Mouse (Mus musculus) c-Kit-positive CD71-negative TER-119-negative erythroid progenitor cells, embryonic 14.5 days (primary cell): ENCODE measurements around the gene Ccnk.
A peak's percentile ranks its signal among the peaks of the same experiment; 100 is the strongest.

Source experiments
- DNase-seq: peaks from one replicate; pipeline ENCODE4 v3.0.0-alpha.2; 2013; ENCODE audit warnings: low read depth

The Ccnk gene

DNA sequence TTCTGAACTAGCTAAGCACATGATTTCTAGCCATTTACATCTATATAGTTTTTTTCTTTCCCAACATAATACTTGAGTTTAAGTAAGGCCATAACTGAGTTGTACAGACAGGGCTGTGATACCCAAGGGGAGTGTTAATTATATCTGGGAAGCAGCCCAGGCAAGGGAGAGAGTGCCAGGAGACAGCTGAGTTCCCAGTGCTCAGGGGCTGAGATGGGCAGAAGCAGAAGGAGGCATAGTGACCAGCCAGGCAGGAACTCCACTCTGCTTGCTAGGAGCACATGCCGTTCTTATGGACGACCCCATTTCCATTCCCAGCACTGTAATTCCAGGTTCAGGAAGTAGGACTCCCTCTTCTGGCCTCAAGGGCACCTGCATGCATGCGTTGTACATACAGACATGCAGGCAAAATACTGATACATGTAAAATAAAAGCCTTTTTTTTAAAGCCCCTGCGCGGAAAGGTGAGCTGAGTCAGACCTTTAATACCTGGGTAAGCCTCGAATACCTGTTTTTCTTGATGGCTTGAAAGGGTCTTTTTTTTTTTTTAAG, 8.2 kb downstream of the Ccnk start:
- DNase-seq = no peak

DNA sequence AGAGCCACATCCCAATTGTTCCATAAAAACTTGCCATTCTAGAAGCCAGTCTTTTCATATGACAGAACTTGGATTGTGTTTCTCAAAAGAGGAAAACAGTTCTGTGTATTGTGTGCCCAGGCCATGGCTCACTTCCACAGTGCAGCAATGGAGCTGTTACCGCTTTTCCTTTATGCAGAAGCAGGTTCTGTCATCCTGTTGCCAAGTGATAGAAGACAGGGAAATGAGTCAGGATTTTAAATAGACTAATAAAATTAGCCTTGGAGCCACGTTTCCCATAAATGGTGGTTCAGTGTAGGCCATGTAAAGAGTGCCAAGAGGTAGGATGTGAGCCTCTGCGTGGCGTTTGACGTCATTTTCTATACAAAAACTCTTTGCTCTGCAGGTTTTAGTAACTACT, 14.5 kb downstream of the Ccnk start:
- DNase-seq = no peak

DNA sequence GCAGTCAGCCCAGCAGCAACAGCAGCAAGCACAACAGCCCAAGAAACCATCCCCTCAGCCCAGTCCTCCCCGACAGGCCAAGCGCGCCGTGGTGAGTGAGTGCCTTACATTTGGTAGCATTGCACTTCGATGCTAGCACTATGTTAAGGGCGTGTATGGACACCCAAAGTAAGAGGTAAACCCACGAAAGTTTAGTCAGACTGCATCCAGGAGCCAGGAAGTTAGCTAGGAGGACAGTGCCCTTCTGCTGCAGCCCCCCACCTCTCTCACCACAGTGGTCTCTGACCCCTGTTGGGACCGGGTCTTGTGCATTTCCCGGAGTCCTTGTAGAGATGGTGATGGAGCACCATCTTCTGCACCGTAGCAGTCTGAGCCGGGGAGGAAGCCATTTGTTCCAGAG, 16.4 kb downstream of the Ccnk start:
- DNase-seq = no peak

DNA sequence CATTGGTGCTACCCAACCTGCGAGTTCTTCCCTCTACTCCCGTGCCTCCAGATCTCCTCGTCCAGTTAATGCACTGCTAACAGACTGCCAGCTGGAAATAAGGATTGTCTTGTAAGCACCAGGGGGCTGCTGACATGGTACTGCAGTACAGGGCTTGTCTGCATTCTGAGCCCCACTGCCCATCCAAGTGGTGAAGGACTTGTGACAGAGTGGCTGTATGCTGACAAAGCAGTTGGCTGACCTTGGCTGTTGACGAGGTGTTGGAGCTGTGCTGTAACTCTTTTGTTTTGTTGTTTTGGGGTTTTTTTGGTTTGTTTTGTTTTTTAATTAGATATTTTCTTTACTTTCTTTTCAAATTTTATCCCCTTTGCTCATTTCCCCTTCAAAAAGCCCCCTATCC, 19.1 kb downstream of the Ccnk start:
- DNase-seq = no peak

DNA sequence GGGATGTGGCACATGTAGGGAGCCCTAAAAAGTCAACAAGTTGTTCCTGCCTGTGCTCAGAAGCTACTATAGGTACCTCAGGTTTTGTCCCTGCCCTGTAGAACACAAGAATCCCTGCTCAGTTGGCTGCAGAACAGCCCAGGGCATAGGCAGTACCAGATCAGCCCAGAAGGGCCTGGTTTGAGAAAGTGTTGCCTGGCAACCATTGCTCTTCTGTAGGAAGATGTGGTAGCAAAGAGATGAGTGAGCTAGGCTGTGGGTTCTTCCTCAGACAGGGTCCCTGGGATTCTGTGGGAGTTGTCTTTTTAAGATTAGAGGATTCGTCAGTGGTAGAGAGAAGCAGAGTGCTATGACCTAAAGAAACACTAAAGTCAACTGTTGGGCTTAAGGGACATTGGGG, 20.7 kb downstream of the Ccnk start:
- no peak for DNase-seq

DNA sequence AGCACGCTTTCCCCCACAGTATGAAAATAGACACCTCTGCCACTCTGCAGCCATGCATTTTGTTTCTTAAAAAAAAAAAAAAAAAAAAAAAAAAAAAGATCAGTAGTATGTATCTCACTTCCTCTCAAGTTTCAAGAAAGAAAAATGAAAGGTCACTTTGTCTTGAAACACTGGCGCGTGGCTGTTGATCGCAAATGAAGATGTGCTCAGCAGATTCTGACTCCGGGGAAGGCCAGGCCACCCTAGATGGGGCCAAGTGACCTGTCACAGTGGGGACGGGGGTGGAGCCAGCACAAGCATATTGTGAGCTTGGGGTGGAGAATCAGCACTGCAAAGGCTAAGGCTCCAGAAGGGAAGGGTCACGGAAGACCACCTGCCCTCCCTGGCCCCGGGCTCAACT, 24.5 kb downstream of the Ccnk start:
- no peak for DNase-seq

DNA sequence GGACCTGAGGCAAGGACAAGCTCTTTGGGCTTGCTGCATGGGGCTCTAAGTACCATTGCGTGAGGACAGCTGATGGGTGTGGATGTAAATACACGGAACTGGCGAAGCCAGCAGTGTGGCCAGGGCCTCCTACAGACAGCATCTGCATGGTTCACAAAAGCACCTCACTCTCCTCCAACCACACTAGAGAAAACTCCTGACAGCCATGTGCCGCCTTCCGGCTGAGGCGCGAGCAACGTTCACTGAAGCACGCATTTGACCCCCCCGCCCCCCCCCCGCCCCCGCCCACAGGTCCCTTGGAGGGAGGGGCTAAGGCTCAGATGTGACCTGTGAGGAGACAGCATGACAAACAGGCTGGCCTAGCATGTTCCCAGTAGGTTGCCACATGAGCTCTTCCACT, 25.6 kb downstream of the Ccnk start:
- DNase-seq = no peak

DNA sequence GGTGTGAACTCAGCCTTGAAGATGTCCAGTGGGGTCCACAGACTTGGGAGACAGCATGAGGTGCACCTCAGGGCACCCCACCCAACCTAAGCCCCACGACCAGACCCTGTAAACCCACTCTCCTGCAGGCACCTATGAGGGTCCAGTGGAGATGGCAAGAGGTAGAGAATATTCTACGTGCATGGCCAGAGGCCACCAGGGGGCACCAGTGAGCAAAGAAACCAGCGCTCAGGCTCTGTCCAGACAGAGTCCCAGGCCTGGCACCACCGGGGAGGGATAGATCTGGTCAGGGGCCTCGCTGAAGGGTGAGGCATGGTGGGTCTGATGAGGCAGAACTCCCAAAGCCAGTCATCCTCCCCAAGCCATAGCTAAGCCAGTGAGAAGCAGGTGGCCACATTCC, 27.3 kb downstream of the Ccnk start:
- peak; percentile 46 for DNase-seq

DNA sequence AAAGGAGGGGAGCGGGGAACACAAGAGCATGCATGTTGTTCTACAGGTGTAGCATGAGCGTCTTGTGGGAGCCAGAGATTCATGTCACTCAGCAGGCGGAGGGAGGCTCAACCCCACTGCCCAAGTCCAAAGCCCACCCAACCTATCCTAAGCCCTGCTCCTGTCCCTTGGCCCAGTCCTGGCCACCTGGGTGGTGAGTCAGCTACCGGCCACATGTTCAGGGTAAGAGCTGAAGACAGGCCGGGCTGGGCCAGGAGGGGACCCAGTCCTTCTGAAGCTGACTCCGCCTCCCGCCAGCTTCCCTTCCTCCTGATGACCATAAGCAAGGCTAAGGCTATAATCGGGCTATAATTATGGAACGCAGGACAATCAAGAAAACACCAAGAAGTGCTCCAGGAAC, 28.8 kb downstream of the Ccnk start:
- DNase-seq = no peak

DNA sequence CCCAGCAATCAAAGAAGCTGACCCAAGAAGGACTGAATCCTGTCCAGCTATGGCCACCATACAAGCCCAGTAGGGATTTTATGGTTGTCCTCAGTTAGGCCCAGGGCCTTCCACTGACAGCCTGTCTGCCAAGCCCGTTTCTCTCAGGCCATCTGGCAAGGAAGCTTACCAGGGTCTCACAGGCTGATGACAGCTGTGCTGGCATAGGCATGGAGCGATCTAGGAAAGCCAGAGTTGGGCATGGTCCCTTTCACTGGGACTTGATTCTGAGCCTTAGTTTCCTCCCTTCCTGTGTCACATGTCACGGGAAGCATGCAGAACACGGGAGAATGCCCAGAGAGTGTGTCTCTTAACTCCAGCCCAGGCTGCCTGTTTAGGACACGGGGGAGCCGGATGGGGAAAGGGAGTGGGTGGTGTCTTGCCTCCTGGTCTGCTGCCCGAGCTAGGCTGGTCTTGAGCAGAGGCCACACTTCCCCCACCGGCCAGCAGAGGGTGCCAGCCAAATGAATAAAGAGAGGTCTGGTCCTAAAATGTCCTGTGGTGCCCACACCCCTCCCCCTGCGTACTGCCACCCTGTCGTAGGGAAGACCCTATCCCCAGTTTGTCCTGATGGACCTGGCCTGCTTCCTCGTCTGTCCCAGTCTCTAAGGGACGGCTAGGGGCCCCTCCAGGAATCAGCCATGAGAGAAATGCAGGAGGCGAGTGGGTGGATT, 29.5 kb downstream of the Ccnk start:
- peak; percentile 54 for DNase-seq

DNA sequence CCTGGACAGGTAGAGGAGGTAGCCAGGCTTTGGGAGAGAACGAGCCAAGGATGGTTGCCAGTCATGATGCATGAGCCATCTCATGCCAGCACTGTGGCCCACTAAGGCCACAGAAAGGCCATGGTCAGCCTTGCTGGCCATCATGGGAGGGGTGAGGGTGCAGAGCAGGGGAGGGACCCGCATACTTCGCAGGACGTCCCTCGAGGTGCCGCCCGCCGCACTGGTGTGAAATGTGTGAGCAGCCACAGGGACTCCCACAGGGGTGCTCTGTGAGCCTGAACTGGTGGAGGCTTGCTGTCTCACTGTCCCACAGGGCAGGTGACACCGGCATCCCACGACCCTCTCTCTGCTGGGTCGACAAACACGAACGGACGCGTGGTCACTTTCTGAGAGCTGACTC, 31.2 kb downstream of the Ccnk start:
- DNase-seq = no peak

DNA sequence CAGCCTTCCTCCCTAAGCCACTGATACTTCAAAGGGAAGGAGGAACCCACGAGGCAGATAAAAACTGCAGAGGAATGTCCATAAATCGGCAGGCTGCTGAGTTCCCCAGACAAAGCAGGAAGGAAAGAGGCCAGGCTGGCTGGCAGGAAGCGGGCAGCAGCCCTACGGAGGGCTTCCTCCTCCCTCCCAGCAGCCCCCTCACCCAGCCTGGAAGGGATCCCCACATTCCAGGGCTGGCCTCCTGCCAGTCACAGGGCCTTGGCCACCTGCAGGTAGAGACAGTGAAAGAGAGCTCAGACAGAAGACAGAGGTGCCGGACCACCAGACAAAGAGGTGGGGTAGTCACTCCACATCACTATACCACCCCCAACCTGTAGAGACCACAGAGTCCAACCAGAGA, 32.7 kb downstream of the Ccnk start:
- no peak for DNase-seq

DNA sequence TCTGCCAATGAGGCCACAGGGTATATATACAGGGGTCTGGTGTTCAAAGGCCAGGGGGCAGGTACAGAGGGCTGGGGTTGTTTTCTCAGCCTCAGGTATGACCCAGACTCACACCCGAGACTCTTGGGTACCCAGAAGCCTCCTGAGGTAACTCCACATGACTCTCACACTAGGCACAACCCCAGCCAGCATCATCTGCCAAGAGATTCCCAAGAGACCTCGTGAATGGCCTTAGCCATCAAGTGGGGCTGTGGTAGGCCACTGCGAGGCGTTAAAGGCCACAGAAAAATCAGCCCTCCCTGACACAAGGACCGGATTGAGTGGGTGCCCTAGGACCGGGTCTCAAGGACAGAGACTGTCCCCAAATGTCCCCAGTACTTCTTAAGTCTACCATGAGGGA, 33.1 kb downstream of the Ccnk start:
- no peak for DNase-seq

DNA sequence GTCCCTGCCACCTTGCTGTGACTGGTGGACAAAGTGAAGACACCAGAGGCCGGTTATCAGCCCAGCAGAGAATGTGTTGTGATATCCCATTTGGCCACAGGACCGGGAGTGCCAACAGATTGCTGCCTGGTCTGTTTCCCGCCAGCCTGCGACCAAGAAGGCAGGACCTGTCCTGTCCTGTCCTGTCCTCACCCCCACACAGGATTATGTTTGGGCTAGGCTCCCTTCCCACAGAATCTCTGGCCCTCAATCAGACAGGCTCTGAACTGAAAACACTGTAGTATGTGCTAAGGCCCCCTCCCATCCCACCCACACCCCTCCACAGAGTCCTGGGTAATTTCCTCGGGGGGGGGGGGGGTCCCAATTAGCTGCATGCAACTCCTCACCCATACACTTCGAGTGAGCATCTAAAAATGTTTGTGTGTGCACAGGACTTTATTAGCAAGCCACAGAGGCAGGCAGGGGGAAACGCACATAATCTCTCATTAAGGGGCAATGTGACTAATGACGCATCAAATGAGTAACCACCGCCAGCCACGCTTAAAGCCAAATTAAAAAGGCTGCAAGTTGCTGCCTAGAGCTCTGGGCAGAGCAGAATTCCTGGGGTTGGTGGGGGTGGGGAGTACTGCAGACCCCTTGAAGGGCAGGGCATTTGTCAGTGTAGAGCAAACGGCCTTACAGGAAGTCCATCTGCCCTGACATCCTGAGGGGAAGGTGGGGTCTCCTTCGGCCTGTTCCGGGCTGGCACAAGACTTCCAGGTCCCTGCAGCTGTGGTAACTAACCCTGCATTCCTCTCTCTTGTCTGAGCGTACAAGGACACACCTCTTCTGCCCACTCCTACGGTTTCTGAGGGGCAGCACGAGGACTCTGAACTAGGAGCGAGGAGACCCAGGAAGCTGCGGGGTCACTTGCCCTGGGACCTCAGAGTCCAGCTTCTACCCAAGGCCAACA, 34.0 kb downstream of the Ccnk start:
- no peak for DNase-seq

DNA sequence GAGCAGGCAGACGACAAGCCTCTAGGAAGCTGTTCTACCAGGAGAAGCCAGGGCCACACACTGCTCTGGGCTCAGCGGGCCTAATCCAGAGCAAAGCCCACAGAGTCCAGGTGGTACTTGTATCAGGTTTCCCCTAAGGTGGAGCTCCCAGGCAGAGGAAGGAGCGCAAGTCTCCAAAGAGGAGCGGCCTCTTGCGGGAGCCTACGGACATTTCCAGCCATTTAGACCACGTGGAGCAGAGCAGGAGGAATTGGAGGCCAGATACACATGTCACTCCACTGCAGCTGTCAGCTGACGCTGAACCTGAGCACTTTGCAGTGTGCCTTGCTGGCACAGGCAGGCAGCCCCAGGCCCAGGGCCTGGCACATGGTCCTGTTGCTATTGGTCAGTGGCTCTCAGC, 35.7 kb downstream of the Ccnk start:
- no peak for DNase-seq

DNA sequence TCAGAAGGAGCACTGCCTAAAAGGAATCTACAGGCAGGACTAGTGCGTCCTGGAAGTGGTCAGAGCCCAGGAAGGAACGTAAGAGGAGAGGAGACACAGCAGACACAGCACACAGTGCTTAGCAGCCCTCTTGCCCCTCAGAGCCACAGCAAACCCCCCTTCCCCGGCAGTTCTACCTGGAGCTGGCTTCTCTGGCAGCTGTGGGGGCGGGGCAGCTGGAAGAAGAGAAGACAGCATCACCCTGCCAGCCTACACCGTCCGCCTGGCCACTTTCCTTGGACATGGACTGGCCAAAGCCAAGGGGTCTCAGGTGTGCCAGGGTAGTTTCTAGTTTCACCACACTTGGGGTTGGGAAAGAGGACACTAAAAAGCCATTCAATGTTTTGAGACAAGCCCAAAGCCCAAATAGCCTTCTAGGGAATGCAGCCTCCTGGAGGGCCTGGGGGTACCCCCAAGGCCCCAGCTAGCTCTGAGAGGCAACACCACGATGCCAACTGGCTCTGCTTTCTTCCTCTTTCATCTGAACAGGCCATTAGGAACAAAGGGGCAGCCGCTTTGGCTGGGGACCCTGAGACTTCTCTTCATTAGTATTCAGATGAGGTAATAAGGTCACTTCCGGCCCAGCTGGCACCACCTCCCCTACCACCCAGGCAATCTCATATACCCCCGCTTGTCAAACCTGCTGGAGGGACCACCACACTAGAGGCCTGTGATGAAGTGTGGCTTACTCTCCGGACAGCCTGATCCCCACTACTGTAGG, 37.4 kb downstream of the Ccnk start:
- DNase-seq = no peak

DNA sequence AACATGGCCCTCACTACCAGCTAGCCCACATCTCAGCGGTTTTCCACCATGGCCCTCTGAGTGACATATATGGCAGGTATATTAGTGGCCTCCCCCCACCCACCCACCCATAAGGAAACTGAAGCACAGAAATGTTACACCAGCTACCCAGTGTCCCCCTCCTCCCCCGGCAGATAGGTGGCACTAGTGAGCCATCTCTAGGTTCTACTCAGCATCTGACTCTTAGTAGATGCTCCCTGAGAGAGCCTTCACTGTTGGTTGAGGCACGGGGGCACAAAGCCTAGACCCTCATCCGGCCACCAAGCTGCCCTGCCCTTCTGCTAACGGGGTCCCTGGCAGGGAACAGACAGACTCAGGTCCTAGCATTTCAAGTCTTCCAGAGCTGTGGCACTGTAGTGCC, 38.2 kb downstream of the Ccnk start:
- peak; percentile 38 for DNase-seq

DNA sequence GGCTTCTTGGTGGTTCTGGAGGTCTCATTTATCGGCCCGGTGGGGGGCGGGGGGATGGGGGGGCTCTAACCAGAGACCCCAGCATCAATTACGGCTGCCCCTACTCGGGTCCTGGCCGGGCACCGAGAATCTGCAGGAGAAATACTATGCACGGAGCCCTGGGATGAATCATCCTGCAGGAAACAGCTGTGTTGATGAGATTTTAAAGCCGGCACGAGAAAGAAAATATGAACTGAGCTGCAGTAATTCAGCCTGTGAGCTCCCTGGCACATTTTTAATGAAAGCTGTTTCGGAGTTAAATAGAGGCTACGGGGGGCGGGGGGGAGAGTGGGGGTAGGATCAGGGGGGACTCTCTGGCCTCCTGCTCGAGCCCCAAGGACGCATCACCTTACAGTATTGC, 39.8 kb downstream of the Ccnk start:
- DNase-seq = no peak

DNA sequence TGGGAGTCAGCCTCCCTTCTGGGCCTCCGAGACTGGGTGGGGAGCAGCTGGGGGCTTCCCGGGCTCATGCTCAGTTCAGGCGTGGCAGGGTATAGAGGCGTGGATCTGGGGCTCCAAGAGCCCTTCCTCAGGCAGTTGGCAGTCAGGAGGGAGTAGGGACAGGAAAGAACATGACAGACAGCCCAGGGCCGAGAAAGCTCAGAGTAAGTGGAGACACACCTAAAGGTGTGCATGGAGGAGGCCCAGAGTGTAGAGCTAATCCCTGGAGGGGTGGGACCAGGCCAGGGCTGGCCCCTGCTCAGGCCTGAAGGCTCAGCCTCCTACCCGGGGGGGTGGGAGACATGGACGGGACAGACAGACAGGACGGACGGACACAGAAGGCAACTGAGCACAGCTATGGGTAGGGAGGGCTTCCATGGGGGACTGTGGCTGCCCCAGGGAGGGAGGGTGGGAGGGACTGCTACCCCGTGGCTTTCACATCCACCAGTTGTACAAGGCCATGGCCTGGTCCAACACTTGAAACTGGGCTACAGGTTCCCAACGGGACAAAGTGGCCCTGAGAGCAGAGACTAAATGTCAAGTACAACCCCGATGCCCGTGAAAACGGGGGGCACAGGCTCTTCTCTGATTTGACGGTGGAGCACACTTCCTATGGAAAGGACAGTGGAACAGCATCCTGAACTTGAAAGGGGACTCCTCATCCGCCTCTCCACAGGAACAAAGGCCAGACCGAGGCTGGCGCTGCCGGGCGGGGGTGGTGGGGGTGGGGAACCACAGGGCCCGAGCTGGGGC, 40.6 kb downstream of the Ccnk start:
- no peak for DNase-seq

DNA sequence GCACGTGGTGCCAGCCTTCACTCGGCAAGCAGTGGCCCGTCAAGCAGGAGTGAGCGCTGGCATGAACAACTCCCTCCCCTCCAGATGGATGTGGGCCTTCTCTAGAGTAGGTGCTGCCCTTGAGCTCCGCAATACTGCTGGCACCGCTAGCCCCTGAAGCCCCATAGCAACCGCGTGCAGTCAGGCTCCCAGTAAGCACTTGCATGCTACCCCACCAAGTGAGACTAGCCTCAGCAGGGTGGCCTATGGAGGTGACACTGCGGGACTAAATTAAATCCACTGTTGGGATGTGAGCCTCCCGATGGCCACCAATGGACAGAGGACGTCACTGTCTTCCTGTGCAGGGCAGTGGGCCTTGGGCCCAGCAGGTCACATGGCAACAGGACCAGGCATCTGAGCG, 41.2 kb downstream of the Ccnk start:
- DNase-seq = no peak

DNA sequence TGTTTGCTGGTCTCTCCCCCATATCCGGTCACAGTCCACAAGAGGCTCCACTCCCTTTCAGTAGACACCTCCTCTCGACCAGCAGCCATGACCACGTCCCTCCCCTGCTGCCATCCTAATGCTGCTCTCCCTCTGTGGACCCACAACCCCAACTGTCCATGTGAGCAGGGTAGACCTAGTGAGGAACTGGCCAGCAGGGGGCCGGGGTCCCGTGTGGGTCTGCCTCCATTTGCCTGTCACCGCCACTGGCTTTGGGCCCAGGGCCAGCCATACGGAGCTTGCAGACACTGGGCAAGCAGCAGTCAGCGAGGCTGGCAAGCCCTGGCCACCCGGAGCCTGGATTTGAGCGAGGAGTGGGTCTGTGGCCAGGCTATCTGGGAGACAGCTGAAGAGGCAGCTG, 41.8 kb downstream of the Ccnk start:
- DNase-seq = no peak

DNA sequence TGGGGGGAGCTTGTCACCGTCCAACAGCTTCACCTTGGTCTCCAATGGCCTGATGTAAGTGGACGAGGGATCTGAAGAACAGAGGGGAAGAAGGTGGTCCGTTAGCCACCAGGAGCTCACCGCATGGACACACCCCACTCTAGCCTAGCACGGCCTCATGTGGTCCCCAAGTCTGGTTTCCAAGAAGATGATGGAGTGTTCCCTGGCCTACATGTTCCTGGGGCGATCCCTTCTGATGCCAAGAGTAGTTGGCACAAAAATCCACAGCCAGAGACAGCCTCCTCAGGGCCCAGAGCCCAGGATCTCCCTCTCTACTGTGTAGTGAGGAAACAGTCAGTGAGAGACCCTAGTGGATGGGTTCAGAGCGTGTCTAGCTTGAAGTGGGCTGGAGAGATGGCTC, 42.3 kb downstream of the Ccnk start:
- DNase-seq = no peak
